Mouse (Mus musculus) forebrain, postnatal 0 days (tissue): Measurements from ENCODE around the gene Dennd1b. TPM values are rescaled to one million over a fixed set of nuclear protein-coding genes. Genes with fewer than 3 reads are reported as not detected.

Source experiments
- ATAC-seq: fragments of 200-750 bp; cut with Nextera tagmentation; 2 replicates; pipeline ENCODE4 v1.8.0; 2017; ENCODE audit warnings: mild to moderate bottlenecking, moderate library complexity
- DNase-seq: peaks from one replicate; pipeline ENCODE4 v3.0.0-alpha.2; 2015
- H3K27ac ChIP-seq: fragments of 300-500 bp; sonication (generic); 2 replicates; pipeline ENCODE4 v1.5.1; 2014; ENCODE audit warnings: low read depth, mild to moderate bottlenecking, antibody characterized with exemption, low read length, moderate library complexity, mixed read lengths
- H3K27me3 ChIP-seq: fragments of 300-500 bp; sonication (generic); 2 replicates; pipeline ENCODE4 v1.6.1; 2014; ENCODE audit warnings: mild to moderate bottlenecking, low read length, mixed read lengths; ENCODE audit not compliant: insufficient read depth
- H3K36me3 ChIP-seq: fragments of 300-500 bp; sonication (generic); 2 replicates; pipeline ENCODE4 v1.6.1; 2014; ENCODE audit warnings: mild to moderate bottlenecking, moderate library complexity; ENCODE audit not compliant: insufficient read depth
- H3K4me1 ChIP-seq: fragments of 300-500 bp; sonication (generic); 2 replicates; pipeline ENCODE4 v1.6.1; 2014; ENCODE audit warnings: antibody characterized with exemption; ENCODE audit not compliant: insufficient read depth
- H3K4me2 ChIP-seq: fragments of 300-500 bp; sonication (generic); 2 replicates; pipeline ENCODE4 v1.6.1; 2014; ENCODE audit warnings: low read depth, mild to moderate bottlenecking, moderate library complexity
- H3K4me3 ChIP-seq: fragments of 300-500 bp; sonication (generic); 2 replicates; pipeline ENCODE4 v1.5.1; 2014; ENCODE audit warnings: low read depth, low read length, mixed read lengths
- H3K9ac ChIP-seq: fragments of 300-500 bp; sonication (generic); 2 replicates; pipeline ENCODE4 v1.6.1; 2014; ENCODE audit warnings: mild to moderate bottlenecking
- H3K9me3 ChIP-seq: fragments of 300-500 bp; sonication (generic); 2 replicates; pipeline ENCODE4 v1.6.1; 2016; ENCODE audit warnings: low read length
- CTCF ChIP-seq: sonication (generic); IDR thresholded peaks from 2 replicates; pipeline ENCODE4 v1.5.1; 2016; ENCODE audit warnings: antibody characterized with exemption, control low read depth, low read depth
- WGBS: fragments of 180-500 bp; shearing (Covaris S2); extraction: QIAGEN DNeasy Blood & Tissue Kit; methylation state at CpG from one replicate; pipeline ENCODE4 v1.1.7; 2014; 5-methylcytosine and 5-hydroxymethylcytosine counted together
- polyA plus RNA-seq: library from polyadenylated mRNA; unstranded; fragments of >200 nt; fragmentation: Nextera tagmentation; extraction: Ambion mirVana; gene quantifications from 2 replicates; pipeline ENCODE4 v1.2.1, GENCODE M21; 2015
- total RNA-seq: library from RNA; depleted of rRNA; stranded (reverse); fragments of >200 nt; gene quantifications from 2 replicates; pipeline ENCODE4 v1.2.3, GENCODE M21; 2014

The Dennd1b gene
- total and polyA plus RNA-seq, 2 experiments from 2014 or later, result 5.6 to 12.0 TPM

DNA sequence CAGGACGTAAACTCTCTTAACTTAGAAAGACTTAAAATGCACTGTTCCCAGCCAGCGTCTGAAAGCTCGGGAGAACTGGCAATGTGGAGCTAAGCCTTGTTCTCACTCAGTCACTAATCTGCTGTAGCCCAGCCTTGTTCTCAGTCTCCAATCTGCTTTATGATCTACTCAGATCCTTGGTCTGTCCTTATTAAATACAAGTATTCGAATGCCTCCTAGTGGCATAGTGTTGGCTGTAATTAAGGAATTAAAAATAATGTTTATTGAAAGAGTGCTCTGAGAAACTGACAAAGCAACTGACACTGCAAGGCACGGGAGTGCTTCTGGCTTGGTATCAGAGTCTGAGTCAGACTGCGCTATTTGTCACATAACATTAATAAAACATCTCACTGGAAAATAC lies 116.3 kb downstream of the Dennd1b start:
- H3K4me1 ChIP-seq, result no peaks in the 10 kb centered on the region
- no peaks in the 10 kb centered on the region for H3K36me3 ChIP-seq
- 17% methylated on average over 6 of the region's 6 CpGs for WGBS
- peak; percentile 65 for DNase-seq
- H3K27me3 ChIP-seq, result no peaks in the 10 kb centered on the region
- no peaks in the 10 kb centered on the region for H3K9me3 ChIP-seq
- H3K4me2 ChIP-seq, result no peak overlapping the region
- H3K27ac ChIP-seq, result no peak overlapping the region
- peak; percentile 52 for TF ChIP-seq CTCF
- peak; percentile 82 for ATAC-seq
- H3K4me3 ChIP-seq, result no peak overlapping the region
- H3K9ac ChIP-seq, result no peak overlapping the region

DNA sequence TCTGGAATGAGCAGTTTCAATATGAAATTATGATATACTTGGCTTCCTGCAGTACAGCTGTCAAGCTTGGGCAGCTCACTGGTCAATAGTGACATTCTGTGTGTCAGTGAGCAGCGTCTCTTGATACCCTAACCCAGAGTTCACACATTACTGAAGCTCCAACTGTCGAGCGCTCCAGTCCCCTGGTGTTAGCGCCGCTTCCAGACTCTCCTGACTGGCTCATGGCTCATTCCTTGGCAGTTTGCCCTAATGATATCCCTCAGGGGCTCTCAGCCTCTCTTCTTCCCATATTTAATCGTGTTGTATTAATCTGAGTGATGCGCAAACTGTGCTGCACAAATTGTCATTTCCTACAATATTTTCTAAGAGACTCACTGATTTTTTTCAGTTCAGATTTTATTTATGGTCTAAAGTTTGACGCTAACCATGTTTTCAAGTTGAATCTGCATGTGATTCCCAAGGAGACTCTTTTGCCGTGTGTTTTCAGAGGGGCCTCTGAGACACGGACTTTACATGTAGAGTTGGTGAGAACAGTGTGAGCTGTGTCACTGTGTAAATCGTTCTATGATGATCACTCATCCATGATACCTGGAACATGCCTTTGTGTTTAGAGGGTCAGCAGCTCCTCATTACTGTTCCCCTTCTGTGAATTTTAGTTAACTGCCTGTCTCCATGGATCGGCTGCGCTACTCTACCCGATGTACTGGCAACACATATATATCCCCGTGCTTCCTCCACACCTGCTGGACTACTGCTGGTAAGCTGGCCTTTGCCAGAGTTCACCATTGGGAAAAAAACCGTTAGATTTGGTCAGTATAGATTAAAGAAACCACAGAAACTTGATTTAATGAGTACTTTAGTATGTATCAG lies 117.5 kb downstream of the Dennd1b start:
- no peaks in the 10 kb centered on the region for H3K27me3 ChIP-seq
- no peak overlapping the region for H3K4me3 ChIP-seq
- H3K27ac ChIP-seq, result no peak overlapping the region
- WGBS, result 36% methylated on average over 16 of the region's 16 CpGs
- peak; percentile 59 for ATAC-seq
- DNase-seq, result peak; percentile 64
- no peak overlapping the region for H3K4me2 ChIP-seq
- no peaks in the 10 kb centered on the region for H3K9me3 ChIP-seq
- no peak for TF ChIP-seq CTCF
- H3K4me1 ChIP-seq, result no peaks in the 10 kb centered on the region
- no peak overlapping the region for H3K9ac ChIP-seq
- H3K36me3 ChIP-seq, result no peaks in the 10 kb centered on the region

DNA sequence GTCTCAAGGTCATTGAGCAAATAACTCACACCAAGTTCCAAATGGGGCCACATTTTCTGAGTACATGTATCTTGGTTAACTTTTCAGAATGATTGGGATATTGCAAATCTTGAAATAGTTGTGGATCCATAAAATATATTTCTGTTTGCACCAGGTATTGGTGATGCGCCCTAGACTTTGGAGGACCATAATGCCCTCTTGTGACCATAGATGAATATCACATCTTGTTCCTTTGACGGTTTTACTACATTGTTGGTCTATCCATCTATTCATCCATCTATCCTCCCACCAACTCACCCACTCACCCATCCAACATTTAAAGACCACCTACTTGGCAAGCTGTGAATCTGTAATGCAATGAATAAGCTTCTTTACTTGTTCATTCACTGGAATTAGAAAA lies 120.1 kb downstream of the Dennd1b start:
- Histone ChIP-seq H3K27ac (no peak overlapping the region), H3K36me3 (no peaks in the 10 kb centered on the region), H3K9ac (no peak overlapping the region), H3K4me2 (no peak overlapping the region), H3K4me3 (no peak overlapping the region), H3K4me1 (no peaks in the 10 kb centered on the region), H3K9me3 (no peaks in the 10 kb centered on the region), H3K27me3 (no peaks in the 10 kb centered on the region)
- DNase-seq (no peak), ATAC-seq (no peak)
- peak; percentile 51 for TF ChIP-seq CTCF
- 72% methylated on average over 2 of the region's 2 CpGs for WGBS

DNA sequence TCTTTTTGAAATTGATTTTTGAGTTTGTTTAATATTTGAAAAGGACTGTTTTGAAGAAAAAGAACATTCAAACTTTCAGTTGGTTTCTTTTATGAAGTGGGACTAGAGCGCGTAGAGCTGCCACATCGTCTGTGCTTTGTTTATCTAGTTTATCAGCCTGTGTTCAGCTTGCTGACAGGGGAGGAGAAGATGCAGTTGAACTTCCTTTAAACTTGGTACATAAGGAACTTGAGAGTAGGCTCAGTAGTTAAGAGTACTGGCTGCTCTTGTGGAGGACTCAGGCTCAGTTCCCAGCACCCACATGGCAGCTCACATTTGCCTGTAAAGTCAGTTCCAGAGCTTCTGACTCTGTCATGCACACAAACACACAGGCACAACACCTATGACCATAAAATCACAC lies 124.3 kb downstream of the Dennd1b start:
- Histone ChIP-seq H3K9ac (no peak overlapping the region), H3K4me1 (no peaks in the 10 kb centered on the region), H3K4me2 (no peak overlapping the region), H3K9me3 (no peaks in the 10 kb centered on the region), H3K27me3 (no peaks in the 10 kb centered on the region), H3K36me3 (no peaks in the 10 kb centered on the region), H3K27ac (no peak overlapping the region), H3K4me3 (no peak overlapping the region)
- 93% methylated on average over 3 of the region's 3 CpGs for WGBS
- ATAC-seq (no peak), DNase-seq (no peak)
- TF ChIP-seq CTCF, result no peak

DNA sequence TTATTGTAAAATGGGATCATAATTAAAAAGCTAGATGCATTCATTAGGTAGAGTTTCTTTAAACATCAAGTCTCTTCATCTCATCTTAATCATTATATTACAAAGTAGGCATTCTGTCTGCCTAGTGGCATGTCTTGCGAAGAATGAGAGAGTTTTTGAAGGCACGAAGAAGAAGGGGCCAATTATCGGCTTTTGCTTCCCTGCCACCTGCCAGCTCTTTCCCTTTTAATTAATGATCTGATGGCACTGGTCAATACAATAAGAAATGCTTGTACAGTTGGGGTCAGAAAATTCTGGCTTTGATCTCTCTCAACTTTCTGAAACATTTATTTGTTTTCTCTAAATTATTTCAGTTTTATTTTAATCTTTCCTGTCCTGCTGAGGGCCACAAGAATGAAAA lies 127.5 kb downstream of the Dennd1b start:
- H3K27ac ChIP-seq, result no peak overlapping the region
- no peak for TF ChIP-seq CTCF
- no peak overlapping the region for H3K4me2 ChIP-seq
- DNase-seq (no peak), ATAC-seq (no peak)
- WGBS, result 42% methylated on average over 3 of the region's 3 CpGs
- H3K9me3 ChIP-seq, result no peaks in the 10 kb centered on the region
- H3K9ac ChIP-seq, result no peak overlapping the region
- H3K4me3 ChIP-seq, result no peak overlapping the region
- H3K4me1 ChIP-seq, result no peaks in the 10 kb centered on the region
- H3K36me3 ChIP-seq, result no peaks in the 10 kb centered on the region
- H3K27me3 ChIP-seq, result no peaks in the 10 kb centered on the region

DNA sequence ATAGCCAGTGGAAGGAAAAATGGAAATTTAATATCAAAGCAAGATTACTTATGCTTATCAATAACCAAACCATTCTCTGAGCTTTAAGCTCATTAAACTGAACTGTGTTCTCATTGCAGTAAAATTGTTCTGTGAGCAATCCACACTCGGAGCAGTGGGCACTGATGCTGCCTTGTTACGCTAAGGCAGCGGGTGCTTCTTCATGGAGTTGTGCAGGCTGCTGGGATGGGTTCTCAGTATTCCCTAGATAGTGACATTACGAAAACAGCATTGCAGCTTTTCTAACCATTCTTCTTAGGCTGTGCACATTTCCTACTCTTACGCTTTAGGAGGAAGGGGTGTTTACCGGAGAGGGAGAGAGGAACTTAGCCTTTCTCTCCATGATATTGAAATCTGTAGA lies 128.5 kb downstream of the Dennd1b start:
- no peak overlapping the region for H3K4me2 ChIP-seq
- H3K4me1 ChIP-seq, result no peaks in the 10 kb centered on the region
- H3K27me3 ChIP-seq, result no peaks in the 10 kb centered on the region
- H3K4me3 ChIP-seq, result no peak overlapping the region
- H3K27ac ChIP-seq, result no peak overlapping the region
- H3K9ac ChIP-seq, result no peak overlapping the region
- DNase-seq (no peak), ATAC-seq (no peak)
- 64% methylated on average over 6 of the region's 6 CpGs for WGBS
- no peaks in the 10 kb centered on the region for H3K36me3 ChIP-seq
- H3K9me3 ChIP-seq, result no peaks in the 10 kb centered on the region
- no peak for TF ChIP-seq CTCF

DNA sequence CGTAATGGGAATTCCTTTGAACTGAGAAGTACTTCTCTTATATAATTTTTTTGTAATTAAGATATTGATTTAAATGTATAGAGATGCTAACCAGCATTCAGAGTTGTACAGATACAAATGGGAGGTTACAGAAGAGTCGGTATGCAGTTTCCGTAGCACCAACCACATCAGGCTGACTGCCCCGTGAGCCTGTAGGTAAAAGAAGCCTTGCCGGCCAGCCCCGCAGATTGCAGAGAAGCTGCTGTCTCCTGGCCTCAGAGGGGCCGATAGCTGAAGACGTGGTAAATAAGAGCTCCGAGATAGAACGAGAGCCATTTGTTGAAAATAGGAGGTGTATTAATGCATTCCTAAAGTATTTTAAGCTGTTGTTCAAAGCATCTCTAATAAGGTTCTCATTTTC lies 128.9 kb downstream of the Dennd1b start:
- H3K27ac ChIP-seq, result no peak overlapping the region

More for the DNA sequence above, 128.9 kb downstream of the Dennd1b start:
- no peaks in the 10 kb centered on the region for H3K27me3 ChIP-seq
- H3K4me3 ChIP-seq, result no peak overlapping the region
- no peak overlapping the region for H3K4me2 ChIP-seq
- ATAC-seq (no peak), DNase-seq (no peak)
- TF ChIP-seq CTCF, result no peak
- no peaks in the 10 kb centered on the region for H3K4me1 ChIP-seq
- H3K36me3 ChIP-seq, result no peaks in the 10 kb centered on the region
- 51% methylated on average over 10 of the region's 10 CpGs for WGBS
- no peaks in the 10 kb centered on the region for H3K9me3 ChIP-seq
- H3K9ac ChIP-seq, result no peak overlapping the region
